Mouse (Mus musculus): Measurements from ENCODE around the gene Prrt2. TPM values are rescaled to one million over a fixed set of nuclear protein-coding genes. Genes with fewer than 3 reads are reported as not detected.
A peak's percentile ranks its signal among the peaks of the same experiment; 100 is the strongest.

Gene Prrt2
- polyA plus RNA-seq, 1 experiment: not detected

GRCm38 (mm10) chr7:126996449-126996848 is 24.6 kb downstream of the Prrt2 start:
- Histone ChIP-seq H3K27ac (ENCODE audit: insufficient read depth, low read depth, low read length) (no peak overlapping the region), H3K4me3 (ENCODE audit: insufficient read depth, low read depth, low read length) (no peak overlapping the region), H3K4me1 (ENCODE audit: control insufficient read depth, insufficient read depth, low read length) (no peaks in the 10 kb centered on the region)
- no peak for TF ChIP-seq CTCF (IDR thresholded peaks at IDR 0.05; ENCODE audit: insufficient read depth, low read depth, low read length)
- no peak for TF ChIP-seq POLR2A (IDR thresholded peaks at IDR 0.05; ENCODE audit: insufficient read depth, low read depth, low read length)
- WGBS: 88% methylated on average over 4 of the region's 4 CpGs

GRCm38 (mm10) chr7:126988816-126989215 is 32.2 kb downstream of the Prrt2 start:
- no peak overlapping the region for H3K27ac ChIP-seq (ENCODE audit: insufficient read depth, low read depth, low read length)
- H3K4me3 ChIP-seq (ENCODE audit: insufficient read depth, low read depth, low read length): no peak overlapping the region
- peaks cover 4% of the 10 kb centered on the region for H3K4me1 ChIP-seq (ENCODE audit: control insufficient read depth, insufficient read depth, low read length)
- no peak for TF ChIP-seq CTCF (IDR thresholded peaks at IDR 0.05; ENCODE audit: insufficient read depth, low read depth, low read length)
- no peak for TF ChIP-seq POLR2A (IDR thresholded peaks at IDR 0.05; ENCODE audit: insufficient read depth, low read depth, low read length)
- WGBS: 75% methylated on average over 8 of the region's 8 CpGs

- Histone ChIP-seq H3K27ac (ENCODE audit: insufficient read depth, low read depth, low read length) (no peak overlapping the region), H3K4me1 (ENCODE audit: control insufficient read depth, insufficient read depth, low read length) (peaks cover 4% of the 10 kb centered on the region), H3K4me3 (ENCODE audit: insufficient read depth, low read depth, low read length) (no peak overlapping the region)
- TF ChIP-seq POLR2A (IDR thresholded peaks at IDR 0.05; ENCODE audit: insufficient read depth, low read depth, low read length): no peak
- peak; percentile 35; the same call in 1 of the 2 replicates for TF ChIP-seq CTCF (IDR thresholded peaks at IDR 0.05; ENCODE audit: insufficient read depth, low read depth, low read length)
- WGBS: 45% methylated on average over 9 of the region's 9 CpGs
Measured at GRCm38 (mm10) chr7:126986319-126986718, 34.7 kb downstream of the Prrt2 start.

- Histone ChIP-seq H3K4me1 (ENCODE audit: control insufficient read depth, insufficient read depth, low read length) (peaks cover 4% of the 10 kb centered on the region), H3K27ac (ENCODE audit: insufficient read depth, low read depth, low read length) (no peak overlapping the region), H3K4me3 (ENCODE audit: insufficient read depth, low read depth, low read length) (no peak overlapping the region)
- no peak for TF ChIP-seq POLR2A (IDR thresholded peaks at IDR 0.05; ENCODE audit: insufficient read depth, low read depth, low read length)
- TF ChIP-seq CTCF (IDR thresholded peaks at IDR 0.05; ENCODE audit: insufficient read depth, low read depth, low read length): no peak
- 55% methylated on average over 10 of the region's 10 CpGs for WGBS
Measured at GRCm38 (mm10) chr7:126984667-126985444, 36.2 kb downstream of the Prrt2 start.

GRCm38 (mm10) chr7:126983113-126983512 is 37.9 kb downstream of the Prrt2 start:
- TF ChIP-seq POLR2A (IDR thresholded peaks at IDR 0.05; ENCODE audit: insufficient read depth, low read depth, low read length): no peak
- no peak for TF ChIP-seq CTCF (IDR thresholded peaks at IDR 0.05; ENCODE audit: insufficient read depth, low read depth, low read length)
- WGBS: 75% methylated on average over 7 of the region's 7 CpGs
- peaks cover 6% of the 10 kb centered on the region for H3K4me1 ChIP-seq (ENCODE audit: control insufficient read depth, insufficient read depth, low read length)
- no peak overlapping the region for H3K27ac ChIP-seq (ENCODE audit: insufficient read depth, low read depth, low read length)
- H3K4me3 ChIP-seq (ENCODE audit: insufficient read depth, low read depth, low read length): no peak overlapping the region

- TF ChIP-seq POLR2A (IDR thresholded peaks at IDR 0.05; ENCODE audit: insufficient read depth, low read depth, low read length) (no peak), CTCF (IDR thresholded peaks at IDR 0.05; ENCODE audit: insufficient read depth, low read depth, low read length) (no peak)
- Histone ChIP-seq H3K4me3 (ENCODE audit: insufficient read depth, low read depth, low read length) (no peak overlapping the region), H3K4me1 (ENCODE audit: control insufficient read depth, insufficient read depth, low read length) (peaks cover 7% of the 10 kb centered on the region), H3K27ac (ENCODE audit: insufficient read depth, low read depth, low read length) (no peak overlapping the region)
- 96% methylated on average over 4 of the region's 4 CpGs for WGBS
Measured at GRCm38 (mm10) chr7:126982054-126982453, 39.0 kb downstream of the Prrt2 start.

- 84% methylated on average over 2 of the region's 2 CpGs for WGBS
- H3K4me1 ChIP-seq (ENCODE audit: control insufficient read depth, insufficient read depth, low read length): peaks cover 7% of the 10 kb centered on the region
- H3K27ac ChIP-seq (ENCODE audit: insufficient read depth, low read depth, low read length): no peak overlapping the region
- H3K4me3 ChIP-seq (ENCODE audit: insufficient read depth, low read depth, low read length): no peak overlapping the region
- TF ChIP-seq CTCF (IDR thresholded peaks at IDR 0.05; ENCODE audit: insufficient read depth, low read depth, low read length): no peak
- TF ChIP-seq POLR2A (IDR thresholded peaks at IDR 0.05; ENCODE audit: insufficient read depth, low read depth, low read length): no peak
Measured at GRCm38 (mm10) chr7:126981601-126982000, 39.4 kb downstream of the Prrt2 start.

- TF ChIP-seq POLR2A (IDR thresholded peaks at IDR 0.05; ENCODE audit: insufficient read depth, low read depth, low read length): no peak
- no peak for TF ChIP-seq CTCF (IDR thresholded peaks at IDR 0.05; ENCODE audit: insufficient read depth, low read depth, low read length)
- Histone ChIP-seq H3K27ac (ENCODE audit: insufficient read depth, low read depth, low read length) (no peak overlapping the region), H3K4me3 (ENCODE audit: insufficient read depth, low read depth, low read length) (no peak overlapping the region), H3K4me1 (ENCODE audit: control insufficient read depth, insufficient read depth, low read length) (peaks cover 3% of the 10 kb centered on the region)
- 92% methylated on average over 6 of the region's 6 CpGs for WGBS
Measured at GRCm38 (mm10) chr7:126978841-126979240, 42.2 kb downstream of the Prrt2 start.

GRCm38 (mm10) chr7:126976878-126977459 is 44.0 kb downstream of the Prrt2 start:
- Histone ChIP-seq H3K4me1 (ENCODE audit: control insufficient read depth, insufficient read depth, low read length) (peaks cover 3% of the 10 kb centered on the region), H3K4me3 (ENCODE audit: insufficient read depth, low read depth, low read length) (peak overlapping the region; percentile 89), H3K27ac (ENCODE audit: insufficient read depth, low read depth, low read length) (no peak overlapping the region)
- TF ChIP-seq POLR2A (IDR thresholded peaks at IDR 0.05; ENCODE audit: insufficient read depth, low read depth, low read length) (no peak), CTCF (IDR thresholded peaks at IDR 0.05; ENCODE audit: insufficient read depth, low read depth, low read length) (no peak)
- 28% methylated on average over 14 of the region's 14 CpGs for WGBS
